Mouse (Mus musculus): ENCODE measurements around the gene Rdh16f1.

DNA sequence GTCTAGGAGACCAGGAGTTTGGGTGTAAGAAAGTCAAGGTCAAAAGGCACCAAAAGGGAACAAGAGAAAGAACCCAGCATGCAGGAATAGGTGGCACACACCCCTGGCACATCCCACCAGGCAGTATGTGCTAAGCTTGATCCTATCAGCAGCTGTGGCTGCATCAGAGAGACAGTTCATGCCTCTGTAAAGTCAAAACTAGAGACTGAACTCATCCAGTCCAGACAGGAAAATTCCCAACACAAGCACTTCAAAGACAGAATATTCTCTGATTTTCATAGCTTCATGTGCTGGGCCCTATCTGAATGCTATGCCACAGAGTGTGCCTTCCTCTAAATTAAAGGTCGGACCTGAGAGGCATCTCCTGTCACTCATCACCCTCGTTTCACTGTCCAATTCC, 22.0 kb upstream of the Rdh16f1 start:
- TF ChIP-seq CTCF (IDR thresholded peaks at IDR 0.05; ENCODE audit: low read depth, low read length) (no peak), POLR2A (IDR thresholded peaks at IDR 0.05; ENCODE audit: insufficient read depth, low read length) (no peak), EP300 (IDR thresholded peaks at IDR 0.05; ENCODE audit: insufficient read depth, low read depth, low read length) (no peak)
